ENCODE assay signal across 8 mouse cellular contexts in genomic region chr15:89123595-89123994, GRCm38 (mm10). TPM values are rescaled to one million over a fixed set of nuclear protein-coding genes. Genes with fewer than 3 reads are reported as not detected.
A peak's percentile ranks its signal among the peaks of the same experiment; 100 is the strongest.
DNase-seq lines count a peak whose midpoint lies in the region; ATAC-seq and TF ChIP-seq lines count a peak whose summit lies in the region.

No protein-coding gene starts in this region.

- no peaks in the 10 kb centered on the region for H3K9me3 ChIP-seq in kidney, postnatal 0 days (replicated peaks; ENCODE audit: low read length)
- H3K9me3 ChIP-seq in embryonic facial prominence, embryonic 14.5 days (ENCODE audit: control insufficient read depth, low read length): no peaks in the 10 kb centered on the region
- no peaks in the 10 kb centered on the region for H3K9me3 ChIP-seq in intestine, postnatal 0 days (ENCODE audit: control insufficient read depth)
- H3K9me3 ChIP-seq in midbrain, embryonic 15.5 days: no peaks in the 10 kb centered on the region

- H3K4me3 ChIP-seq in kidney, postnatal 0 days (replicated peaks; ENCODE audit: low read depth, low read length): peak overlapping the region; percentile 79
- peak overlapping the region; percentile 86 for H3K4me3 ChIP-seq in bone marrow, adult 2 months (replicated peaks; ENCODE audit: control insufficient read depth, low read depth, low read length)
- H3K4me3 ChIP-seq in embryonic facial prominence, embryonic 14.5 days (ENCODE audit: low read depth, low read length): peak overlapping the region; percentile 93
- H3K4me3 ChIP-seq in intestine, postnatal 0 days (ENCODE audit: low read depth, low read length): peak overlapping the region; percentile 68
- H3K4me3 ChIP-seq in midbrain, embryonic 15.5 days: peak overlapping the region; percentile 56

- peak; percentile 64 for TF ChIP-seq CTCF in kidney, postnatal 0 days (IDR thresholded peaks at IDR 0.05; ENCODE audit: low read depth)
- TF ChIP-seq CTCF in bone marrow, adult 2 months (IDR thresholded peaks at IDR 0.05; ENCODE audit: control insufficient read depth, insufficient read depth, low read length): no peak
- peak; percentile 58 for TF ChIP-seq CTCF in intestine, postnatal 0 days (IDR thresholded peaks at IDR 0.05; ENCODE audit: low read depth)

- peaks cover 27% of the 10 kb centered on the region for H3K4me1 ChIP-seq in kidney, postnatal 0 days (replicated peaks; ENCODE audit: insufficient read depth, low read length)
- H3K4me1 ChIP-seq in bone marrow, adult 2 months (ENCODE audit: control insufficient read depth, insufficient read depth, low read length): peaks cover 5% of the 10 kb centered on the region; the same call in 1 of the 2 replicates
- peaks cover 35% of the 10 kb centered on the region for H3K4me1 ChIP-seq in embryonic facial prominence, embryonic 14.5 days (ENCODE audit: control insufficient read depth, insufficient read depth, low read length)
- peaks cover 5% of the 10 kb centered on the region; the same call in 1 of the 2 replicates for H3K4me1 ChIP-seq in intestine, postnatal 0 days (replicated peaks; ENCODE audit: control insufficient read depth, insufficient read depth, low read length)
- peaks cover 55% of the 10 kb centered on the region for H3K4me1 ChIP-seq in midbrain, embryonic 15.5 days

- WGBS in kidney, postnatal 0 days: 24% methylated on average over 11 of the region's 11 CpGs
- WGBS in bone marrow, adult 2 months: 73% methylated on average over 11 of the region's 11 CpGs
- WGBS in embryonic facial prominence, embryonic 14.5 days: 31% methylated on average over 11 of the region's 11 CpGs
- 24% methylated on average over 11 of the region's 11 CpGs for WGBS in intestine, postnatal 0 days
- WGBS in midbrain, embryonic 15.5 days: 32% methylated on average over 11 of the region's 11 CpGs

- peak; percentile 75 for DNase-seq in kidney, postnatal 0 days (ENCODE audit: low spot score)
- DNase-seq in kidney, adult 18-20 months: no peak
- peak; percentile 30 for DNase-seq in embryonic facial prominence, embryonic 14.5 days (ENCODE audit: low spot score)
- DNase-seq in thymus, postnatal 14 days: peak; percentile 67
- DNase-seq in urinary bladder, postnatal 36 days (ENCODE audit: low spot score in 2 of 2): no peak

- TF ChIP-seq POLR2A in bone marrow, adult 2 months (IDR thresholded peaks at IDR 0.05; ENCODE audit: borderline replicate concordance, control insufficient read depth, low read depth, low read length): no peak

- no peaks in the 10 kb centered on the region for H3K27me3 ChIP-seq in kidney, postnatal 0 days (ENCODE audit: insufficient read depth, low read length)
- no peaks in the 10 kb centered on the region for H3K27me3 ChIP-seq in embryonic facial prominence, embryonic 14.5 days (replicated peaks; ENCODE audit: control insufficient read depth, insufficient read depth, low read length)
- H3K27me3 ChIP-seq in intestine, postnatal 0 days (replicated peaks; ENCODE audit: control insufficient read depth, insufficient read depth, low read length): no peaks in the 10 kb centered on the region
- H3K27me3 ChIP-seq in midbrain, embryonic 15.5 days (replicated peaks): no peaks in the 10 kb centered on the region

- peak overlapping the region; percentile 79 for H3K9ac ChIP-seq in kidney, postnatal 0 days (ENCODE audit: low read depth, low read length)
- peak overlapping the region; percentile 89 for H3K9ac ChIP-seq in embryonic facial prominence, embryonic 14.5 days (ENCODE audit: low read depth, low read length)
- peak overlapping the region; percentile 23; the same call in 1 of the 2 replicates for H3K9ac ChIP-seq in intestine, postnatal 0 days (ENCODE audit: low read depth, low read length)
- peak overlapping the region; percentile 59 for H3K9ac ChIP-seq in midbrain, embryonic 15.5 days

- peaks cover 3% of the 10 kb centered on the region; the same call in 1 of the 2 replicates for H3K36me3 ChIP-seq in kidney, postnatal 0 days (ENCODE audit: insufficient read depth, low read length)
- peaks cover 29% of the 10 kb centered on the region for H3K36me3 ChIP-seq in embryonic facial prominence, embryonic 14.5 days (ENCODE audit: control insufficient read depth, insufficient read depth, low read length)
- H3K36me3 ChIP-seq in intestine, postnatal 0 days (ENCODE audit: control insufficient read depth, insufficient read depth): peaks cover 10% of the 10 kb centered on the region; the same call in 1 of the 2 replicates
- H3K36me3 ChIP-seq in midbrain, embryonic 15.5 days (replicated peaks): no peaks in the 10 kb centered on the region

- peak overlapping the region; percentile 71 for H3K4me2 ChIP-seq in kidney, postnatal 0 days (ENCODE audit: low read length)
- H3K4me2 ChIP-seq in embryonic facial prominence, embryonic 14.5 days (ENCODE audit: low read depth, low read length): peak overlapping the region; percentile 95
- peak overlapping the region; percentile 84 for H3K4me2 ChIP-seq in intestine, postnatal 0 days (replicated peaks; ENCODE audit: low read depth)
- peak overlapping the region; percentile 95 for H3K4me2 ChIP-seq in midbrain, embryonic 15.5 days

- H3K27ac ChIP-seq in kidney, postnatal 0 days: peak overlapping the region; percentile 78
- H3K27ac ChIP-seq in bone marrow, adult 2 months (ENCODE audit: control insufficient read depth, insufficient read depth, low read depth, low read length, poor library complexity): no peak overlapping the region
- peak overlapping the region; percentile 90 for H3K27ac ChIP-seq in embryonic facial prominence, embryonic 14.5 days (replicated peaks; ENCODE audit: low read depth, low read length)
- H3K27ac ChIP-seq in intestine, postnatal 0 days (ENCODE audit: low read depth, low read length): peak overlapping the region; percentile 30
- peak overlapping the region; percentile 90 for H3K27ac ChIP-seq in midbrain, embryonic 15.5 days

- no peak for ATAC-seq in kidney, postnatal 0 days (replicated peaks; ENCODE audit: low FRiP score, low read depth)
- ATAC-seq in embryonic facial prominence, embryonic 14.5 days (ENCODE audit: low read depth): no peak
- ATAC-seq in intestine, postnatal 0 days: no peak
- peak; percentile 28; the same call in 1 of the 2 replicates for ATAC-seq in midbrain, embryonic 15.5 days (replicated peaks)

RNA-seq across cellular contexts. Expression of gene Tubgcp6, which starts 0.7 kb away (rescaled TPM):
- 6.6 and 7.4 TPM in 2 replicates for polyA plus RNA-seq in kidney, postnatal 0 days (2015; fragmentation: Nextera tagmentation; extraction: Ambion mirVana)
- 10.0 and 31.9 TPM in 2 replicates for polyA plus RNA-seq in bone marrow, adult 2 months (2011; ENCODE audit: insufficient read depth, insufficient read length, low replicate concordance, missing spikeins)
- 13.9 and 16.9 TPM in 2 replicates for polyA plus RNA-seq in embryonic facial prominence, embryonic 14.5 days (2014; fragmentation: Nextera tagmentation; extraction: Ambion mirVana)
- 3.6 and 4.2 TPM in 2 replicates for polyA plus RNA-seq in intestine, postnatal 0 days (2015; fragmentation: Nextera tagmentation; extraction: Ambion mirVana)
- polyA plus RNA-seq in midbrain, embryonic 15.5 days (2015; fragmentation: Nextera tagmentation; extraction: Ambion mirVana): 20.1 and 21.2 TPM in 2 replicates

RNA-seq across cellular contexts. Expression of gene Hdac10, which starts 4.9 kb away (rescaled TPM):
- 12.8 and 13.2 TPM in 2 replicates for polyA plus RNA-seq in kidney, postnatal 0 days (2015; fragmentation: Nextera tagmentation; extraction: Ambion mirVana)
- 9.1 and 24.3 TPM in 2 replicates for polyA plus RNA-seq in bone marrow, adult 2 months (2011; ENCODE audit: insufficient read depth, insufficient read length, low replicate concordance, missing spikeins)
- 15.5 and 17.8 TPM in 2 replicates for polyA plus RNA-seq in embryonic facial prominence, embryonic 14.5 days (2014; fragmentation: Nextera tagmentation; extraction: Ambion mirVana)
- polyA plus RNA-seq in intestine, postnatal 0 days (2015; fragmentation: Nextera tagmentation; extraction: Ambion mirVana): 7.6 and 8.6 TPM in 2 replicates
- 27.0 and 31.4 TPM in 2 replicates for polyA plus RNA-seq in midbrain, embryonic 15.5 days (2015; fragmentation: Nextera tagmentation; extraction: Ambion mirVana)

RNA-seq across cellular contexts. Expression of gene Mapk12, which starts 16.9 kb away (rescaled TPM):
- 12.3 and 13.5 TPM in 2 replicates for polyA plus RNA-seq in kidney, postnatal 0 days (2015; fragmentation: Nextera tagmentation; extraction: Ambion mirVana)
- 6.1 and 14.6 TPM in 2 replicates for polyA plus RNA-seq in bone marrow, adult 2 months (2011; ENCODE audit: insufficient read depth, insufficient read length, low replicate concordance, missing spikeins)
- 13.6 and 14.2 TPM in 2 replicates for polyA plus RNA-seq in embryonic facial prominence, embryonic 14.5 days (2014; fragmentation: Nextera tagmentation; extraction: Ambion mirVana)
- 2.3 and 2.7 TPM in 2 replicates for polyA plus RNA-seq in intestine, postnatal 0 days (2015; fragmentation: Nextera tagmentation; extraction: Ambion mirVana)
- polyA plus RNA-seq in midbrain, embryonic 15.5 days (2015; fragmentation: Nextera tagmentation; extraction: Ambion mirVana): 4.0 and 5.1 TPM in 2 replicates

RNA-seq across cellular contexts. Expression of gene Mapk11, which starts 25.8 kb away (rescaled TPM):
- polyA plus RNA-seq in kidney, postnatal 0 days (2015; fragmentation: Nextera tagmentation; extraction: Ambion mirVana): 7.5 and 9.3 TPM in 2 replicates
- 5.7 and 7.6 TPM in 2 replicates for polyA plus RNA-seq in bone marrow, adult 2 months (2011; ENCODE audit: insufficient read depth, insufficient read length, low replicate concordance, missing spikeins)
- 7.8 and 8.6 TPM in 2 replicates for polyA plus RNA-seq in embryonic facial prominence, embryonic 14.5 days (2014; fragmentation: Nextera tagmentation; extraction: Ambion mirVana)
- polyA plus RNA-seq in intestine, postnatal 0 days (2015; fragmentation: Nextera tagmentation; extraction: Ambion mirVana): 1.6 and 1.9 TPM in 2 replicates
- polyA plus RNA-seq in midbrain, embryonic 15.5 days (2015; fragmentation: Nextera tagmentation; extraction: Ambion mirVana): 30.8 and 32.5 TPM in 2 replicates

RNA-seq across cellular contexts. Expression of gene Selenoo, which starts 34.7 kb away (rescaled TPM):
- polyA plus RNA-seq in kidney, postnatal 0 days (2015; fragmentation: Nextera tagmentation; extraction: Ambion mirVana): 18.3 and 21.3 TPM in 2 replicates
- 7.0 and 17.9 TPM in 2 replicates for polyA plus RNA-seq in bone marrow, adult 2 months (2011; ENCODE audit: insufficient read depth, insufficient read length, low replicate concordance, missing spikeins)
- 18.3 and 18.5 TPM in 2 replicates for polyA plus RNA-seq in embryonic facial prominence, embryonic 14.5 days (2014; fragmentation: Nextera tagmentation; extraction: Ambion mirVana)
- polyA plus RNA-seq in intestine, postnatal 0 days (2015; fragmentation: Nextera tagmentation; extraction: Ambion mirVana): 9.6 and 10.4 TPM in 2 replicates
- 20.4 and 22.4 TPM in 2 replicates for polyA plus RNA-seq in midbrain, embryonic 15.5 days (2015; fragmentation: Nextera tagmentation; extraction: Ambion mirVana)

Comparison
In these comparisons a context has a peak if more than half of its experiments do, and no peak if none do; other contexts are left out.
1. DNase-seq: peak in kidney, postnatal 0 days (single experiment), embryonic facial prominence, embryonic 14.5 days (single experiment) and thymus, postnatal 14 days (single experiment); none in kidney, adult 18-20 months (single experiment) and urinary bladder, postnatal 36 days (0 of 2).
2. H3K9ac ChIP-seq: peak in every context shown above with its lines; median percentile 89 in embryonic facial prominence, embryonic 14.5 days; 79 in kidney, postnatal 0 days; 59 in midbrain, embryonic 15.5 days; 23 in intestine, postnatal 0 days.
3. Peak in every context shown above with its lines, with median percentiles within 50 percentile points of each other: H3K4me2 ChIP-seq and H3K4me3 ChIP-seq.